Mouse (Mus musculus) lung, postnatal 0 days (tissue): ENCODE measurements around the gene Slf2. TPM values are rescaled to one million over a fixed set of nuclear protein-coding genes. Genes with fewer than 3 reads are reported as not detected.

Experiments
- ATAC-seq: fragments of 200-750 bp; cut with Nextera tagmentation; 2 replicates; pipeline ENCODE4 v1.8.0; 2017; ENCODE audit warnings: moderate library complexity
- DNase-seq: peaks from one replicate; pipeline ENCODE4 v3.0.0-alpha.2; 2016; ENCODE audit warnings: low spot score
- H3K27ac ChIP-seq: fragments of 300-500 bp; sonication (generic); 2 replicates; pipeline ENCODE4 v1.5.1; 2014; ENCODE audit warnings: antibody characterized with exemption, mild to moderate bottlenecking, low read length, mixed read lengths
- H3K27me3 ChIP-seq: fragments of 300-500 bp; sonication (generic); replicated peaks from 2 replicates; pipeline ENCODE4 v1.6.1; 2014; ENCODE audit warnings: low read length, mixed read lengths; ENCODE audit not compliant: insufficient read depth
- H3K36me3 ChIP-seq: fragments of 300-500 bp; sonication (generic); 2 replicates; pipeline ENCODE4 v1.6.1; 2014; ENCODE audit warnings: low read length, mixed read lengths; ENCODE audit not compliant: insufficient read depth
- H3K4me1 ChIP-seq: fragments of 300-500 bp; sonication (generic); 2 replicates; pipeline ENCODE4 v1.6.1; 2014; ENCODE audit warnings: antibody characterized with exemption, low read depth, low read length, mixed read lengths; ENCODE audit not compliant: insufficient read depth
- H3K4me2 ChIP-seq: fragments of 300-500 bp; sonication (generic); replicated peaks from 2 replicates; pipeline ENCODE4 v1.6.1; 2014; ENCODE audit warnings: low read depth, mild to moderate bottlenecking, low read length, moderate library complexity, mixed read lengths
- H3K4me3 ChIP-seq: fragments of 300-500 bp; sonication (generic); 2 replicates; pipeline ENCODE4 v1.5.1; 2014; ENCODE audit warnings: low read depth, low read length
- H3K9ac ChIP-seq: fragments of 300-500 bp; sonication (generic); replicated peaks from 2 replicates; pipeline ENCODE4 v1.6.1; 2014; ENCODE audit warnings: low read depth, mild to moderate bottlenecking
- H3K9me3 ChIP-seq: fragments of 300-500 bp; sonication (generic); 2 replicates; pipeline ENCODE4 v1.6.1; 2016; ENCODE audit warnings: low read length, mixed read lengths
- CTCF ChIP-seq: IDR thresholded peaks from 2 replicates; pipeline ENCODE4 v1.5.1; 2016; ENCODE audit warnings: antibody characterized with exemption, mild to moderate bottlenecking
- EP300 ChIP-seq: IDR thresholded peaks from 2 replicates; pipeline ENCODE4 v1.6.1; 2016; ENCODE audit warnings: antibody characterized with exemption, mild to moderate bottlenecking, control low read depth
- WGBS: fragments of 180-500 bp; shearing (Covaris S2); extraction: QIAGEN DNeasy Blood & Tissue Kit; methylation state at CpG from one replicate; pipeline ENCODE4 v1.1.7; 2014; 5-methylcytosine and 5-hydroxymethylcytosine counted together
- polyA plus RNA-seq: library from polyadenylated mRNA; unstranded; fragments of >200 nt; fragmentation: Nextera tagmentation; extraction: Ambion mirVana; gene quantifications from 2 replicates; pipeline ENCODE4 v1.2.1, GENCODE M21; 2015

Slf2 gene
- polyA plus RNA-seq, 1 experiment from 2014 or later = 10.6 TPM

- Histone ChIP-seq H3K9ac (peak overlapping the region; percentile 63), H3K27ac (peak overlapping the region; percentile 99), H3K4me3 (peak overlapping the region; percentile 63), H3K4me2 (peak overlapping the region; percentile 76), H3K4me1 (peaks cover 15% of the 10 kb centered on the region), H3K27me3 (no peaks in the 10 kb centered on the region), H3K36me3 (no peaks in the 10 kb centered on the region; the same call in 1 of the 2 replicates), H3K9me3 (no peaks in the 10 kb centered on the region)
- DNase-seq (peak; percentile 74), ATAC-seq (peak; percentile 20)
- TF ChIP-seq EP300 (no peak), CTCF (peak; percentile 3; the same call in 1 of the 2 replicates)
- WGBS = 0% methylated on average over 23 of the region's 25 CpGs
Measured at GRCm38 (mm10) chr19:45014981-45015402, 84.0 kb downstream of the Slf2 start.

- Histone ChIP-seq H3K9ac (peak overlapping the region; percentile 63), H3K27me3 (no peaks in the 10 kb centered on the region), H3K4me2 (peak overlapping the region; percentile 76), H3K4me1 (peaks cover 20% of the 10 kb centered on the region), H3K27ac (peak overlapping the region; percentile 99), H3K4me3 (peak overlapping the region; percentile 63), H3K36me3 (no peaks in the 10 kb centered on the region), H3K9me3 (no peaks in the 10 kb centered on the region)
- under 1% methylated on average over 34 of the region's 34 CpGs for WGBS
- 0 out of 2 replicates have a peak, but pooled peaks have one; percentile 1 for ATAC-seq
- DNase-seq = peak; percentile 72
- TF ChIP-seq EP300 = 0 out of 2 replicates have a peak, but pooled peaks have one; percentile 7
- TF ChIP-seq CTCF = no peak
Measured at GRCm38 (mm10) chr19:45015518-45016281, 84.7 kb downstream of the Slf2 start.

- Histone ChIP-seq H3K9me3 (no peaks in the 10 kb centered on the region), H3K27me3 (no peaks in the 10 kb centered on the region), H3K4me1 (peaks cover 26% of the 10 kb centered on the region), H3K27ac (peak overlapping the region; percentile 99), H3K36me3 (no peaks in the 10 kb centered on the region), H3K4me2 (peak overlapping the region; percentile 76), H3K4me3 (peak overlapping the region; percentile 63), H3K9ac (peak overlapping the region; percentile 77)
- whole genome bisulfite sequencing = 1% methylated on average over 16 of the region's 18 CpGs
- peak; percentile 95 for DNase-seq
- TF ChIP-seq EP300 (no peak), CTCF (no peak)
- peak; percentile 40 for ATAC-seq
Measured at GRCm38 (mm10) chr19:45016341-45017215, 85.6 kb downstream of the Slf2 start.

- H3K9me3 ChIP-seq = no peaks in the 10 kb centered on the region
- H3K4me2 ChIP-seq = peak overlapping the region; percentile 76
- peak overlapping the region; percentile 77 for H3K9ac ChIP-seq
- peak overlapping the region; percentile 99 for H3K27ac ChIP-seq
- TF ChIP-seq CTCF (peak; percentile 56), EP300 (no peak)
- H3K4me3 ChIP-seq = peak overlapping the region; percentile 63
- ATAC-seq (peak; percentile 47), DNase-seq (peak; percentile 92)
- no peaks in the 10 kb centered on the region; the same call in 1 of the 2 replicates for H3K36me3 ChIP-seq
- H3K27me3 ChIP-seq = no peaks in the 10 kb centered on the region
- peaks cover 26% of the 10 kb centered on the region for H3K4me1 ChIP-seq
- 0% methylated on average over 16 of the region's 27 CpGs for WGBS
Measured at GRCm38 (mm10) chr19:45017216-45017771, 86.3 kb downstream of the Slf2 start.

GRCm38 (mm10) chr19:45017909-45018308, 87.0 kb downstream of the Slf2 start:
- TF ChIP-seq CTCF (no peak), EP300 (no peak)
- Histone ChIP-seq H3K4me2 (peak overlapping the region; percentile 76), H3K4me1 (peaks cover 26% of the 10 kb centered on the region), H3K27ac (peak overlapping the region; percentile 99), H3K9me3 (no peaks in the 10 kb centered on the region), H3K4me3 (peak overlapping the region; percentile 63), H3K36me3 (no peaks in the 10 kb centered on the region; the same call in 1 of the 2 replicates), H3K9ac (peak overlapping the region; percentile 77), H3K27me3 (no peaks in the 10 kb centered on the region)
- WGBS = 0% methylated on average over 22 of the region's 48 CpGs
- DNase-seq (peak; percentile 89), ATAC-seq (peak; percentile 70)
